Mouse (Mus musculus): ENCODE measurements around the gene Trmt1. TPM values are rescaled to one million over a fixed set of nuclear protein-coding genes. Genes with fewer than 3 reads are reported as not detected.

Trmt1 gene
- polyA plus RNA-seq (2012; rRNA removed): 131 and 161 TPM in 2 replicates

DNA sequence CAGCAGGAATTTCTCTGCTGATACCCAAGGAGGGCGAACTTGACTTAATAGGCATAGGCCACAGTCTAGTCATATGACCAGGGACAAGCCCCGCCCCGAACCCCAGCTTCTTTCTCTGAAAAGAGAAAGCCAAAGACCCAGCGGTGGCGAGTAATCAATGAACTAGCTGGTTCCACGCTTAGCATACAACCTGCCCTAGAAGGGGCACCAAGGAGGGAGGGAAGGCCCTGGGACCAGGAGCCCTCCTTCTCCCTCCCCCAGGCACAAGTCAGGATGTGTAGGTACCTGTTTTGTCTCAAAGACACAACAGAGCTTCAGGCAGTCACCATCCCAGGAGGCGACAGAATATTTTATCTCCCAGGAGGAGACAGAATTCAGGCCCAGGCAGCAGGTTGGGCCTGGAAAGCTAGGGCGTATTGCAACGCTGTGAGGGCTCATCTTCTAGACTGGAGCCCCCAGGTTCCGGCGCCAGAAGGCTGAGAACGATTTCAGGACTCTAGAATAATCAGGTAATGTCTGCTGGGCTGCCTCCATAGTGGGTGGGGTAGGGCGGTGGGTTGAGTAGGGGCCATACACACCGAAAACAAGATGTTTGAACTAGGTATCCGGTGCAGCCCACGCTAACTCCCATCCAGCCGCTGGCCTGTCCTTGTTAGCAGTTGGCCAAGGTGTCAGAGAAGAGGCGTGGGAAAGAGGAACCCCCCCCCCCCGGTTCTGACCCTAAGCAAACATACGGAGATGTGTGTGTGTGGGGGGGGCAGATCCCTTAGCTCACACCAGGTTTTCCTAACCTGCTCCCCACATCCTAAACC lies at the start of gene Trmt1:
TSS of gene Trmt1 (plus strand) at position 117 of the 812 bp plus-strand sequence.
- Histone ChIP-seq H3K4me1 (ENCODE audit: control insufficient read depth, insufficient read depth, low read length) (peaks cover 21% of the 10 kb centered on the region), H3K36me3 (ENCODE audit: control insufficient read depth, insufficient read depth, low read length) (no peaks in the 10 kb centered on the region)
- no peak for TF ChIP-seq POLR2A (IDR thresholded peaks at IDR 0.05; ENCODE audit: control insufficient read depth, low read depth, low read length)
- no peak for TF ChIP-seq CTCF (IDR thresholded peaks at IDR 0.05; ENCODE audit: control insufficient read depth, insufficient read depth, insufficient replicate concordance, low read depth, low read length)

DNA sequence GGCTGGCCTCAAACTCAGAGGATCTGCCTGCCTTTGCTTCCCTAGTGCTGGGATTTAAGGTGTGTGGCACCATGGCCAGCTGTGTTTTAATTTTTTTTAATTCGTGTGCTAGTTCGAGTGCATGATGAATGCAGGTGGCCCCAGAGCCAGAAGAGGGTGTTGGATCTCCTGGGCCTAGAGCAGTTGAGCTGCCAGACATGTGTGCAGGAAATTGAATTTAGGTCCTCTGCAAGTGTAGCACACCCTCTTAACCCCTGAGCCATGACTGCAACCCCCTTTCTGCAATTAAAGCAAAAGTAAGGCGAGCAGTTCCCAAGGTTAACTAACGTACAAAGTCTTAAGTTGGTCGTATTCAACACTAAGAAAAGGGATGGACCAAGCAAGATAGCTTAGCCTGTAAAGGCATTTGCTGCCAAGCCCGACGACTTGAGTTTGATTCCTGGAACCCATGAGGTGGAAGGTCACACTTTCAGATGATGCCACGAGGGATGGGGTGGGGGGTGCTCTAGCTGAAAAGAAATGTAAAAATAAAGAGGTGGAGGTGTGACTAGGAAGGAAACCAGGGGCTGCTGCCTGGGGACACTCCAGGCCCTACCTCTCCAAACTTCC lies 48.1 kb upstream of the Trmt1 start:
- Histone ChIP-seq H3K27ac (ENCODE audit: control insufficient read depth, insufficient read depth, low read depth, low read length) (no peak overlapping the region), H3K4me1 (ENCODE audit: control insufficient read depth, insufficient read depth, low read length) (peaks cover 5% of the 10 kb centered on the region), H3K4me3 (ENCODE audit: control insufficient read depth, low read depth, low read length) (peak overlapping the region; percentile 65), H3K36me3 (ENCODE audit: control insufficient read depth, insufficient read depth, low read length) (no peaks in the 10 kb centered on the region), H3K27me3 (ENCODE audit: control insufficient read depth, insufficient read depth, low read length) (no peaks in the 10 kb centered on the region)
- TF ChIP-seq CTCF (IDR thresholded peaks at IDR 0.05; ENCODE audit: control insufficient read depth, insufficient read depth, insufficient replicate concordance, low read depth, low read length) (no peak), POLR2A (IDR thresholded peaks at IDR 0.05; ENCODE audit: control insufficient read depth, low read depth, low read length) (no peak)

More for the DNA sequence above, at the start of gene Trmt1:
- H3K27me3 ChIP-seq (ENCODE audit: control insufficient read depth, insufficient read depth, low read length): no peaks in the 10 kb centered on the region
- H3K4me3 ChIP-seq (ENCODE audit: control insufficient read depth, low read depth, low read length): peak within 1 kb of the TSS; percentile 76
- H3K27ac ChIP-seq (ENCODE audit: control insufficient read depth, insufficient read depth, low read depth, low read length): peak within 1 kb of the TSS; percentile 32

- H3K4me1 ChIP-seq (ENCODE audit: control insufficient read depth, insufficient read depth, low read length): peaks cover 5% of the 10 kb centered on the region
- H3K27me3 ChIP-seq (ENCODE audit: control insufficient read depth, insufficient read depth, low read length): no peaks in the 10 kb centered on the region
- H3K36me3 ChIP-seq (ENCODE audit: control insufficient read depth, insufficient read depth, low read length): no peaks in the 10 kb centered on the region
- peak overlapping the region; percentile 85 for H3K4me3 ChIP-seq (ENCODE audit: control insufficient read depth, low read depth, low read length)
- TF ChIP-seq CTCF (IDR thresholded peaks at IDR 0.05; ENCODE audit: control insufficient read depth, insufficient read depth, insufficient replicate concordance, low read depth, low read length) (no peak), POLR2A (IDR thresholded peaks at IDR 0.05; ENCODE audit: control insufficient read depth, low read depth, low read length) (no peak)
- no peak overlapping the region for H3K27ac ChIP-seq (ENCODE audit: control insufficient read depth, insufficient read depth, low read depth, low read length)
Observed at GRCm38 (mm10) chr8:84638555-84639161, 47.4 kb upstream of the Trmt1 start.

DNA sequence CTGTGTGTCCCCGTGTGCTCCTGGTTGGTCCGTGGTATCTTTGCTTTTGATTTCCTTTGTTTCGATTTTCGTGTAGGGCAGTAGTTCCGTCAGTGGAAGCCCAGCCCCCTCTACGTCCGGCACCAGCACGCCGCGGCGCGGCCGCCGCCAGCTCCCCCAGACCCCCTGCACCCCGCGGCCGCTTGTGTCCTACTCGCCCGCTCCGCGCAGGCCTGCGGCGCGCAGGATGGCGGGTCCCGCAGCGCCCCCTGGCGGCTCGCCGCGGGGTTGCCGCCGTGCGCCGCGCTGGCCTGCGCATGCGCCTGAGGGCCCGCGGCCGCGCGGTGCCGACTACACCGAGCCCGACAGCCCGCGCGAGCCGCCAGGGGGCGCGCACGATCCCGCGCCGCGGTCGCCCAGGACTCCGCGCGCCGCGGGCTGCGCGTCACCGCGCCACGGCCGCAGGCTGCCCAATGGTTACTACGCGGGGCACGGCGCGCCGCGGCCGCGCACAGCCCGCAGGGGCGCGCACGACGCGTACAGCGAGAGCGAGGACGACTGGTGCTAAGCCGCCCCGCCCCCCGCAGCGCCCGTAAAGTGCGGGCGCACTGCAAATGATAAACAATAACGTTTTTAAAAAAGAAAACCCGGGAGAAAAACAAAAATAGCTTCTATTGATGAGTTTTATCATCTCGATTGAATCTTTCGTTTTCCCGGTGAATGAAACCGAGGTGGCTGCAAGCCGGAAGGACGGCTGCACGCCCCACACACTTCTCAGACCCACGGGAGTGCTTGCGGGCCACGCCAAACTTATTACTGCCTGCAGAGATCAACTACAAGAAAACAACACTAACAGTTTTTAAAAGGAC lies 46.7 kb upstream of the Trmt1 start:
- TF ChIP-seq CTCF (IDR thresholded peaks at IDR 0.05; ENCODE audit: control insufficient read depth, insufficient read depth, insufficient replicate concordance, low read depth, low read length): peak; percentile 79
- TF ChIP-seq POLR2A (IDR thresholded peaks at IDR 0.05; ENCODE audit: control insufficient read depth, low read depth, low read length): peak; percentile 48
- Histone ChIP-seq H3K27ac (ENCODE audit: control insufficient read depth, insufficient read depth, low read depth, low read length) (peak overlapping the region; percentile 43), H3K4me3 (ENCODE audit: control insufficient read depth, low read depth, low read length) (peak overlapping the region; percentile 85), H3K36me3 (ENCODE audit: control insufficient read depth, insufficient read depth, low read length) (no peaks in the 10 kb centered on the region), H3K4me1 (ENCODE audit: control insufficient read depth, insufficient read depth, low read length) (peaks cover 5% of the 10 kb centered on the region), H3K27me3 (ENCODE audit: control insufficient read depth, insufficient read depth, low read length) (no peaks in the 10 kb centered on the region)

DNA sequence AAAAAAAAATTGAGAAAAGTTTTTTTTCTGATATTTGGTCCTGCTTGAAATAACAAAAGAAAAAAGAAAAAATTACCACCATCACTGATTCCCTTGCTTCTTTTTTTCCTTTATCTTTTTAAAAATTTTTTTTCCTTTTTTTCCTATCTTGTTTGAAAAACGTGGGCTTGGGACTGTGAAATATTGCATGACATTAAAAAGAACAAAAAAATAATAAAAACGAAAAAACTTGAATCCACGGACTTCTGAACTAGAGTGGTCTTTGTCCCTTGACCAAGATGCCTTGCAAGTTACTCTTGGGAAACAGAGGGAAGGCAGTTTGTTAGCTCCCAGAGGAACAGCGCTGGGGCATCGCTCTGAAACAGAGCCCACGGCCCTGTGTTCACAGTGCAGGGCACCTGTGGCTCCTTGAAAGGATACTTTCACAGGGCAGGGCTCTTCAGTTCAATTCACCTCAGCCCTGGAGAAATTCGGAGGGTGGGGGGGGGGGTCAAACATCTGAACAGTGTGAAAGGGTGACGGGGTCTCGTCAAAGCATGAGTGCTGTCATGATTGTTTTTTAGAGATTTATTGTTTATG lies 46.0 kb upstream of the Trmt1 start:
- H3K4me3 ChIP-seq (ENCODE audit: control insufficient read depth, low read depth, low read length): no peak overlapping the region
- H3K27ac ChIP-seq (ENCODE audit: control insufficient read depth, insufficient read depth, low read depth, low read length): no peak overlapping the region
- no peak for TF ChIP-seq POLR2A (IDR thresholded peaks at IDR 0.05; ENCODE audit: control insufficient read depth, low read depth, low read length)
- TF ChIP-seq CTCF (IDR thresholded peaks at IDR 0.05; ENCODE audit: control insufficient read depth, insufficient read depth, insufficient replicate concordance, low read depth, low read length): no peak
- H3K36me3 ChIP-seq (ENCODE audit: control insufficient read depth, insufficient read depth, low read length): no peaks in the 10 kb centered on the region
- H3K27me3 ChIP-seq (ENCODE audit: control insufficient read depth, insufficient read depth, low read length): no peaks in the 10 kb centered on the region
- peaks cover 5% of the 10 kb centered on the region for H3K4me1 ChIP-seq (ENCODE audit: control insufficient read depth, insufficient read depth, low read length)

DNA sequence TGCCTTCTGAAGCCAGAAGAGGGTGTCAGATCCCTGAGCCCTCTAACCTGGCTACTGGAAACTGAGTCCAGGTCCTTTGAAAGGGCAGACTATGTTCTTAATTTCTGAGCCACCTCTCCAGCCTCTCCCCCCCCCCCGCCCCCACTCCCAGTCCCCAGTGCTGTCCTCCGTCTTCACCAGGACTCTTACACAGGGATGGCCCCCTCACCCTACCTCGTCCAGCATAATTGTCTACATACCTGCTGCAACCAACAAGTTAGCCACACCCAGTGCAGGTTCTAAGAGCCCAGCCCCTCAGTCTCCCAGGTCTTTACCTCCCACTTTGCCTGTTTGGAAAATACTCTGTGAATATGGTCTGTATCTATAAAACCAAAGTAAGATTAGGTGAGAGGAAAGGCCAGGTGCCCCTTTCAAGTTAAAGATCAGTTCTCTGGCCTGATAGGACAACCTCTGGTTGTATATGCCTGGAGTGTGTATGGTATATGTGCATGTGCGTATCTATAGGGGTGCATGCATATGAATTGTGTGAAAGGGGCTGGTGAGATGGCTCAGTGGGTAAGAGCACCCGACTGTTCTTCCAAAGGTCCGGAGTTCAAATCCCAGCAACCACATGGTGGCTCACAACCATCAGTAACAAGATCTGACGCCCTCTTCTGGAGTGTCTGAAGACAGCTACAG lies 45.4 kb upstream of the Trmt1 start:
- TF ChIP-seq CTCF (IDR thresholded peaks at IDR 0.05; ENCODE audit: control insufficient read depth, insufficient read depth, insufficient replicate concordance, low read depth, low read length) (no peak), POLR2A (IDR thresholded peaks at IDR 0.05; ENCODE audit: control insufficient read depth, low read depth, low read length) (no peak)
- Histone ChIP-seq H3K4me3 (ENCODE audit: control insufficient read depth, low read depth, low read length) (no peak overlapping the region), H3K4me1 (ENCODE audit: control insufficient read depth, insufficient read depth, low read length) (peaks cover 5% of the 10 kb centered on the region), H3K27me3 (ENCODE audit: control insufficient read depth, insufficient read depth, low read length) (no peaks in the 10 kb centered on the region), H3K27ac (ENCODE audit: control insufficient read depth, insufficient read depth, low read depth, low read length) (no peak overlapping the region), H3K36me3 (ENCODE audit: control insufficient read depth, insufficient read depth, low read length) (no peaks in the 10 kb centered on the region)
